ENCODE assay signal across 7 mouse cellular contexts in the genomic region with DNA sequence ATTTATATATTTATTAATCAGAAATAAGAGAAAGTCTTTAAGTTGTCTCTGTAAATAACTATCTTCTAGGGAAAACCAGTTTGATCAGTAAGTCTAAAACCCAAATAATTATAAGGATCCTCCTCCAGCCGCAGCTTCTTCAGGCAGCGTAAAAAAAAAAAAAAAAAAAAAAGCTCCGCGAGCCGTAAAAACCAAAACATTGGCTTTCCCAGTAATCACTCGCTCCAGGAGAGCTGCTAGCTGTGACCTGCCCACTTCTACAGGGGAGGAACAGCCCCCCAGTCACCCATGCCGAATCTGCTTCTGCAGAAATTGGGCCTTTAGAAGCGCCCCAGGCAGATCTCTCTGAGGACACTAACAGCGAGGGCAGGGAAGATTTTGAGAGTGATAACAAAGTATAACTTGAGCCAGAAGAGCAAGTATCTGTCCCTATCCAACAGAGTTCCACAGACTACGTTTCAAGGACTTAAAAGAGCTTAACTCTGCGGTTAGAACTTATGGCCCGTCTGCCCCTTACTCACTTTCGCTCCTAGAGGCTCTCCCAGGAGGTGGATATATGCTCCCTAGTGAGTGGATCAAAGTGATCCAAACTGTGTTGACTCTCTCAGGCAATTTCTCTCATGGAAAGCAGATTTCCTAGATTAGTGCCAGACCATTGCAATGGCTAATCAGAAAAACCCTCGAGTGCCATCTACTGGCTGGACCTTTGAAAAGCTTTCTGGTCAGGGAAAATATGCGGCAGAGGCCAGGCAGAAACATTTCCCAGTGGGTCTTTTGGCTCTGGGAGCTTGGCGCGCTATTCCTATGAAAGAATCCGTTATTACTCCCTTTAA.
DNase-seq lines count a peak whose midpoint lies in the region; ATAC-seq and TF ChIP-seq lines count a peak whose summit lies in the region.

No protein-coding gene starts in this region.

- no peaks in the 10 kb centered on the region for H3K4me1 ChIP-seq in embryonic fibroblast, embryonic 13.5 days (ENCODE audit: control insufficient read depth, insufficient read depth, low read length)
- H3K4me1 ChIP-seq in lung, embryonic 16.5 days (replicated peaks; ENCODE audit: control insufficient read depth, insufficient read depth, low read length) = no peaks in the 10 kb centered on the region

- peak overlapping the region; percentile 13; the same call in 1 of the 2 replicates for H3K4me3 ChIP-seq in embryonic fibroblast, embryonic 13.5 days (ENCODE audit: insufficient read depth, low read length)
- peak overlapping the region; percentile 46 for H3K4me3 ChIP-seq in lung, embryonic 16.5 days (ENCODE audit: low read length)

- no peaks in the 10 kb centered on the region for H3K27me3 ChIP-seq in lung, embryonic 16.5 days (ENCODE audit: control insufficient read depth, insufficient read depth, low read depth, low read length)

- H3K27ac ChIP-seq in embryonic fibroblast, embryonic 13.5 days (ENCODE audit: insufficient read depth, low read length) = no peak overlapping the region
- H3K27ac ChIP-seq in lung, embryonic 16.5 days (ENCODE audit: low read length) = no peak overlapping the region

- no peak for TF ChIP-seq CTCF in embryonic fibroblast, embryonic 13.5 days (IDR thresholded peaks at IDR 0.05; ENCODE audit: borderline replicate concordance, insufficient read depth, low read length)

- peak overlapping the region; percentile 50 for H3K9ac ChIP-seq in lung, embryonic 16.5 days (ENCODE audit: low read length)

- H3K9me3 ChIP-seq in lung, embryonic 16.5 days (ENCODE audit: control insufficient read depth, low read length) = no peaks in the 10 kb centered on the region

- ATAC-seq in lung, embryonic 16.5 days (ENCODE audit: low read depth) = peak; percentile 57

- intact Hi-C loops in heart, postnatal 25 days (cut with DNase I) = no loop called here

- TF ChIP-seq POLR2A in embryonic fibroblast, embryonic 13.5 days (IDR thresholded peaks at IDR 0.05; ENCODE audit: low read depth, low read length) = no peak

- peak overlapping the region; percentile 60 for H3K4me2 ChIP-seq in lung, embryonic 16.5 days (ENCODE audit: low read depth, low read length)

- 28% methylated on average over 18 of the region's 18 CpGs for WGBS in lung, embryonic 16.5 days

- no peaks in the 10 kb centered on the region for H3K36me3 ChIP-seq in lung, embryonic 16.5 days (ENCODE audit: control insufficient read depth, insufficient read depth, low read length)

- peak; percentile 20 for DNase-seq in MN1 (ENCODE audit: low spot score)
- DNase-seq in brain, adult 2 months (ENCODE audit: low read depth, low spot score) = peak; percentile 70
- peak; percentile 9 for DNase-seq in heart, postnatal 25 days (ENCODE audit: low spot score)
- DNase-seq in layer of hippocampus, adult 9-11 months = peak; percentile 28
- peak; percentile 32 to 64 for DNase-seq in spleen, postnatal 4 days (ENCODE audit: low spot score in 2 of 2)

Comparison
In these comparisons a context has a peak if more than half of its experiments do, and no peak if none do; other contexts are left out.
1. DNase-seq: peak in every context shown above with its lines; median percentile 70 in brain, adult 2 months; 48 in spleen, postnatal 4 days; 28 in layer of hippocampus, adult 9-11 months; 20 in MN1; 9 in heart, postnatal 25 days.